Mouse (Mus musculus) layer of hippocampus, adult 9-10 months (tissue): ENCODE results near the gene Kbtbd13.

ENCODE experiments used
- DNase-seq: peaks from one replicate; pipeline ENCODE4 v3.0.0; 2022; ENCODE audit warnings: low spot score

Kbtbd13 gene

DNA sequence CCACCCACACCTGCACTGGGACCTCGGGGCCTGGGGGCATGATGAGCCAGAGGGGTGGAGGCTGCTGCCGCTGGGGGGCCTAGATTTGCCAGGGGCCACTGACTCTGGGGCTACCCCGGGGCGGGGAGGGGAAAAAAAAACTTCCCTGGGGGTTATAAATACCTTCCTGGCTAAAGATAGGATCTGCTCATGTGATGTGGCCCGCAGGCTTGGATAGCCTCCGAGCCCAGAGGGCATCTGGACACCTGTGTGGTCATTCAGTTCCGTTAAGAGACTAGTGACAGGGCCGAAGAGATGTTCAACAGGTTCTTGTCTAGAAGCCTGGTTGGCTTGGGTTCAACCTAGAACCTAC is at the start of gene Kbtbd13:
Kbtbd13 (minus strand) TSS at position 40 of the 352 bp plus-strand sequence.
- no peak for DNase-seq

GRCm38 (mm10) chr9:65435671-65436301 is 44.3 kb upstream of the Kbtbd13 start, which contains the start of gene Mtfmt:
TSS of gene Mtfmt (plus strand) at chr9:65435782.
- peak; percentile 68 for DNase-seq

DNA sequence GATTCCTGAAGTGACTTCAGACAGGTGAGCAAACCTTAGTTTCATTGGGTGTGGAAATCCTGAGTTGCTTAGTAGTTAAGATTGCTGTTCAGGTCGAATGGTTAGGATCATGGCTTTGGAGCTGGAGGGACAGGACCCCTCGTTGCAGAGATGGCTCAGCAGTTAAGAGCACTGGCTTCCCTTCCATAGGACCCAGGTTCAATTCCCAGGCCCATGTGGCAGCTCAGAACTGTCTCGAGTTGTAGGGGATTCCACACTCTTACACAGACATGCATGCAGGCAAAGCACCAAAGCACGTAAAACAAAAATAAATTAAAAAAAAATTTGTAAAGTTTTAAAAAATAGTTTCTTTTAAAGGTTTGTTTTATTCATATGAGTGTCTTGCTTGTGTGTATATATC is 43.8 kb upstream of the Kbtbd13 start:
- DNase-seq, result no peak

DNA sequence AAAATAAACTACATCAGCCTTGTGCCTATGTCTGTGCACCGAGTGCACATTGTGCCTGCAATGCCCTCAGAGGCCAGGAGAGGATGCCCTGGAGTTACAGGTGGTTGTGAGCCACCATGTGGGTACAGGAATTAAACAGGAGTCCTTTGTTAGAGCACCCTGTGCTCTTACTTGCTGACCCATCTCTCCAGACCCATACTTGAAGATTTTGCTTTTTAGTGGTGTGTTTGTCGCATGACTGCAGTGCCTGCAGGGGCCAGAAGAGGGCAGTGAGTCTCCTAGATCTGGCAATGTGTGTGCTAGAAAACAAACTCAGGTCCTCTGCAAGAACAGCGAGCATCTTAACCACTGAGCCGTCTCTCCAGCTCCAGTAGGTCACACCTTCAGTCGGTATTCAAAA is 42.7 kb upstream of the Kbtbd13 start:
- no peak for DNase-seq

DNA sequence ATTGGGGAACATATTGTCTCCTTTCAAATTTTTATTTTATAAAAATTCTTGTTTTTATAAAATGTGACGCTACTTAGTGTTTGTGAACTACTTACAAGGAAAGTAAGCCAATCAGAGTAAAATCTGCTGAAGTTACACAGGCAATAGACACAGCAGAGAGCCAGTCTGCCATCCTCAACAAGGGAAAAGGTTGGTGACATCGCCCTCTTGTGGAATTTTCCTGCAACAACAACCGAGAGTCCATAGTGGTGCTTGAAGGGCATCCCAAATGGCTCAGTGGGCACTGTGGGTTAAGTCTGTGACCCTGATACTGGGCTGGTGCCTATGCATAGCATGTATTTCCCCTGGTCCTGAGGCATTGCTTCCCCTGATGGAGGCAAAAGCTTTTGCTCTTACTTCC is 40.8 kb upstream of the Kbtbd13 start:
- DNase-seq, result peak; percentile 96

DNA sequence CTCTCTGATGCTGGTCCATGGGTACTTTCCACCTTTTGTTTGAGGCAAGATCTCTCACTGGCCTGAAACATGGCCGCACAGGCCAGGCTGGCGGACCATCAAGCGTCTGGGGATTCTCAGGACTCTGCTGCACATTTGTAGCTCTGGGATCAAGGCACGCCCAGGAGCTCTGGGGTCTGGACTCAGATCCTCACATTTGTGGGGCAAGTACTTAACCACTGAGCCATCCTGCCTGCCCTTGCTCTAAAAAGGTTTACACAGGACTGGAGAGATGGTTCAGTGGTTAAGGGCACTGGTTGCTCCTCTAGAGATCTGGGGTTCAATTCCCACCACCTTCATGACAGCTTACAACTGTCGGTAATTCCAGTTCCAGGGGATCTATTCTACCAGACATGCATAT is 39.5 kb upstream of the Kbtbd13 start:
- no peak for DNase-seq

DNA sequence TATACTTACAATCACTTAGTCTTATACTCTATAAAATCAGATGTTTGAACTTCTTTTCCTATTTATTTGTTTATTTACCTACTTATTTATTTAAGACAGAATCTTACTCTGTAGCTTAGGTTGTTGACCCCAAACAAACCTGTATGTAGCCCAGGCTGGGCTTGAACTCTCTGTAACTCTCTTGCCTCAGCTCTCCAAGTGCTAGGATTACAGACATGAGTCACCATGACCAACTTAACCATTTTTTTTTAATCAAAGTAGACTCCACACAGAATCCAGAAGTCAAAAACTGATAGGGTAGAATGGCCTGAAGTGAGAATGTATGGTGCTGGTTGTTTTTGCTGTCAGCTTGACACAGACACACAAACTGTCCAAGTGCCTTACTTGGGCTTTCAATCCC is 38.9 kb upstream of the Kbtbd13 start:
- DNase-seq, result no peak

- no peak for DNase-seq
Measured at GRCm38 (mm10) chr9:65428003-65428402, 36.6 kb upstream of the Kbtbd13 start.

- no peak for DNase-seq
Measured at GRCm38 (mm10) chr9:65427511-65427910, 36.1 kb upstream of the Kbtbd13 start.

DNA sequence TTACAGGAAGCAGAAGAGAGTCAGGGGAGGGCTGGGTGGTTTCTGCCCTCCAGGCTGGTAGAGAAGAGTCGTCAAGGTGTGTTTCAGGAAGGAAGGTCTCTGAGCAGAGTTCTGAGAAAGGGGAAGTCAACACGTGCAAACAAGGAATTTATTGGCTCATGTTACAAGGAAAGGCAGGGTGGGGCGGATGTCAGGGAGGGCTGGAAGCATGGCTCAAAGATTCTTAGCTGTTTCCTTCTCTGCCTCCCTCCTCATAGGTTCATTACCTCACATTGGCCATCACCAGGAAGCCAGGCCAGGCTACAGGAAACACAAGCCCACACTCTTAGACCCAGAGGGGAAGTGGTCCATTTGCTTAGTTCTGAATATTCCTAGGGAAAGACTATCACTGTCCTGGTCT is 32.9 kb upstream of the Kbtbd13 start:
- DNase-seq, result no peak

- DNase-seq, result no peak
Measured at GRCm38 (mm10) chr9:65422760-65423501, 31.5 kb upstream of the Kbtbd13 start, which contains the start of gene Slc51b. TSS of gene Slc51b (minus strand) at chr9:65422955.

DNA sequence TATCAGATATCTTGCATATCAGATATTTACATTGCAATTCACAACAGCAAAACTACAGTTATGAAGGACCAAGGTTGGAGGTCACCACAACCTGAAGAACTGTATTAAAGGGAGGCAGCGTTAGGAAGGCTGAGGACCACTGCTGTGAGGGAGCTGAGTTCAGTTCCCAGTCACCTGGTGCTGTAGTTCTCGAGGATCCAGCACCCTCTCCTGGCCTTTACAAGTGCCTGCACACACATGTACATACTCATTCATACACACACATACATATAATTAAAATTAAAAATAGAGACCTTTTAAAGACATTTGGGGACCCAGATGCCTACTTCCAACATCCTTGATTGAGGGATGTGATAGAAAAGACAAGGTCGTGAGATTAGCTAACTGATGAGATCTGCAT is 28.2 kb upstream of the Kbtbd13 start:
- DNase-seq, result no peak

GRCm38 (mm10) chr9:65417738-65418137 is 26.3 kb upstream of the Kbtbd13 start:
- no peak for DNase-seq

DNA sequence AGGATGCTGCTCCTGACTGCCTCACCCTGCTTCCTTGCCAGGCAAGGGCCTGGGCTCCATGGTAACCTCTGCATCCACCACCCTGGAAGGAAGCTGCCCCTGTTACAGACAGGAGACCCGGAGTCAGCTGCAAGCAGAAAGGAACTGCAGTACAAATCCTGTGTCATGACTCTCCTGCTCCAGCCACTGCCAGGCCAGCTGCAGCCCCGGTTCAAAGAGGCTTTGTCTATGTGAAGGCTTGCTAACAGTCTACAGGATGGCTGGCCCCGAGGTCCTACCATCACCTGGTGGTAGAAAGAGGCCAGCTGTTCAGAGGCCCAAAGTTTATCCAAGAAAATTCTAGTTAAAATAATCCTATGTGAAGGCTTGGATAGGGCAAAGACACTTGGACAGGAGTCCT is 19.9 kb upstream of the Kbtbd13 start:
- no peak for DNase-seq

DNA sequence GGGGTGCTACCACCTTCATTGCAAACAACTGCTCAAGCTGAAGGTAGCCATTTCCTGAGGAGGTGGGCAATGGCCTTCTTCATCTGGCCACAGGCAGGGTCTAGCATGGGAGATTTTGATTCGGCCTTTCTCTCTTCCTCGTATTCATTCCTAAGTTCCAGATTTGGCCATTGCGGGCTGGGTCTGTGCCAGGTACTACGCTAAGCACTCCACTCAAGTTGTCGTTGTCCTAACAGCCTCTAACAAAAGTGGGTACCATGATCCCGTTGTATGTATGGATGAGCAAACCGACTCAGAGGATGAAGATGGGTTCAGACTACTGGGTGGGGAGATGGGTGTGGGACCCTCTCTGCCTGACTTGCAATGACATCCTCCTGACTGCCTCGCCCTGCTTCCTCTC is 18.9 kb upstream of the Kbtbd13 start:
- DNase-seq, result no peak

GRCm38 (mm10) chr9:65408871-65409295 is 17.4 kb upstream of the Kbtbd13 start:
- DNase-seq, result no peak

DNA sequence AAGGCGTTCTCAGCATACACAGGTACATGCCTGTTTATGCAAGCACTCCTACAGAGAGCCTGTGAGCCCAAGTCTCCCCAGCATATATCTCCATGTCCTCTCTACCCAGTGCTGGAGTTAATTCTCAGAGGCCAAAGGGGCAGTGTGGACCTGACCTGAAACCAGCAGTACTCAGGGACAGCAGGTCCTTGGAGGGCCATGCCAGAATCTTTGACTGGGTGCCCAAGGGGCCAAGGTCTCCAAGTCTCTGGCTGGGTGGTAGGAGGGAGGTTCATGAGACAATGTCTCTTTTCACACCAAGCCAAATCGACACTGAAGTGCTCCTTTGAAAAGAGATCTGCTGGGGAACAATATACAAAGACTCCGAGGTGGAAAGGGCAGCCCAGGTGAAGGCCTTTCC is 16.4 kb upstream of the Kbtbd13 start:
- DNase-seq, result no peak

GRCm38 (mm10) chr9:65407327-65407726 is 15.9 kb upstream of the Kbtbd13 start:
- no peak for DNase-seq

DNA sequence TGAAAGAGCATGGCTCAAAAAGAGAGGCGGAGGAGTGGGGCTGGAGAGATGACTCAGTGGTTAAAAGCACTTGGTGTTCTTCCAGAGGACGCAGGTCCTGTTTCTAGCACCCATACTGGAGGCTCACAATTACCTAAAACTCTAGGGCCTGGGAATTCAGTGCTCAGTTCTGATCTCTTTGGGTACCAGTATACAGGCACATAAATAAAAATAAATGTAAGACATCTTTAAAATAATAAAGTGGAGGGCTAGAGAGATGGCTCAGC is 13.7 kb upstream of the Kbtbd13 start:
- no peak for DNase-seq

DNA sequence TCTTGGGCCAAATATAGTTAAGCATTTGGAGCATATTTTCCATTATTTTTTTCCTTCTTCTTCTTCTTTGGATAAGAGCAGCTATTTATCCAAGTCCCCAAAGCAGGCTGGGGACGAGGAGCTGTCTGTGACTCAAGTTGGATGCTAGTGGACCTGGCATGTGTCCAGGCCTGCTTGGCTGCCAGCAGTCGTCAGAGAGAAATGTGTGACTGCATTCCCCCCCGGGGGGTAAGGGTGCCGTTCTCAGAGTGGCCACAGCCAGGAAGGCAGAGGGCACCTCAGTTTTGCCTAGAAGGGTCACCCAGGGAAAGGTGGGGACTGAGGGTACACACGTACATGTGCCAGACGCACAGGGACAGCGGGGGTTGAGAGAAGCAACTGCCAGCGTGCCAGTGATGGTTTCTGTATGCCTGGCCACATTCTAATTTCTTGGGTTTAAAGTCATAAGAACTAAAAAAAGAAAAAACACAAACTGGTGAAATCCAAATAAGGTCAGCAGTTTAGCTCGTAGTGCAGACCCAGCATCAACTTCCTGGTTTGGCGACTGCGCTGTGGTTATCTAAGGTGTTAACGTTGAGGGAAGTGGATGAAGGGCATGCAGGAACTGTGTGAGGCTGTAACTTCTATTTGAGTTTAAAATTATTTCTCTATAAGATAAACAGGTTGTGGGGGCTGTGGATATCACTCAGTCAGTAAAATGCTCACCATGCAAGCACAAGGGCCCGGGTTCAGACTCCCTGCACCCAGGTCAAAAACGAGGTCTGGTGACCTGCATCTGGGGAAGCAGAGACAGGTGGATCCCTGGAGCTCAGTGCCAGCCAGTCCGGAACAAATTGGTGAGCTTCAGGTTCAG is 13.1 kb upstream of the Kbtbd13 start:
- peak; percentile 25 for DNase-seq

GRCm38 (mm10) chr9:65399934-65400333 is 8.5 kb upstream of the Kbtbd13 start:
- DNase-seq, result no peak

DNA sequence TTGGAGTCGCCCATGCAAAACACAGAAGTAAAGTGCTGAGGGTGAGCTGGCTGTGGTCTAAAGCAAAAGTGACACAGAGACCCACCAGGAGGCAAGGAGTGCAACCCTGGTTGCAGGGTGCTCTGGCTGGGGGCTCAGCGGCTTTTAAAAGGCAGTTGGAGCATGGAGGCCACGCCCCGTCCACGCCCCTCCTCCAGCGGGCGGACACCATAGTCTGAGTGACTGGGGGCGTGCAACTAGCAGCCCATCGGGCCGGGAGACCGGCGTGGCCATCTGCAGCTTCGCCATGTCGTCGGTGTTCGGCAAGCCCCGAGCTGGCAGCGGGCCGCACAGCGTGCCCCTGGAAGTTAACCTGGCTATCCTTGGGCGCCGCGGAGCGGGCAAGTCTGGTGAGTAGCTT is 6.8 kb upstream of the Kbtbd13 start, which contains the start of gene Rasl12:
Rasl12 (plus strand) TSS at position 228 of the 400 bp plus-strand sequence.
- no peak for DNase-seq

- no peak for DNase-seq
Measured at GRCm38 (mm10) chr9:65394360-65394759, 2.9 kb upstream of the Kbtbd13 start.
